Mouse (Mus musculus) lung, postnatal 36 days (tissue): Measurements from ENCODE around the gene Edem1.

Source experiments
- DNase-seq: peaks from one replicate; pipeline ENCODE4 v3.0.0; 2022; ENCODE audit warnings: mixed read lengths

The Edem1 gene

GRCm38 (mm10) chr6:108828234-108828868 is at the start of gene Edem1:
TSS of gene Edem1 (plus strand) at chr6:108828641.
- DNase-seq, result peak; percentile 99

- DNase-seq, result peak; percentile 56
Measured at GRCm38 (mm10) chr6:108781865-108782264, 46.6 kb upstream of the Edem1 start.

- DNase-seq, result peak; percentile 97
Measured at GRCm38 (mm10) chr6:108782526-108783183, 45.8 kb upstream of the Edem1 start, which contains the start of gene Arl8b. TSS of gene Arl8b (plus strand) at chr6:108783099.

- DNase-seq, result peak; percentile 36
Measured at GRCm38 (mm10) chr6:108783184-108783881, 45.1 kb upstream of the Edem1 start.

GRCm38 (mm10) chr6:108784056-108784455 is 44.4 kb upstream of the Edem1 start:
- peak; percentile 81 for DNase-seq

GRCm38 (mm10) chr6:108784796-108785195 is 43.6 kb upstream of the Edem1 start:
- no peak for DNase-seq

- no peak for DNase-seq
Measured at GRCm38 (mm10) chr6:108785551-108785950, 42.9 kb upstream of the Edem1 start.

- no peak for DNase-seq
Measured at GRCm38 (mm10) chr6:108791498-108791897, 36.9 kb upstream of the Edem1 start.

GRCm38 (mm10) chr6:108795912-108796311 is 32.5 kb upstream of the Edem1 start:
- DNase-seq, result no peak

GRCm38 (mm10) chr6:108796706-108797105 is 31.7 kb upstream of the Edem1 start:
- peak; percentile 75 for DNase-seq

DNA sequence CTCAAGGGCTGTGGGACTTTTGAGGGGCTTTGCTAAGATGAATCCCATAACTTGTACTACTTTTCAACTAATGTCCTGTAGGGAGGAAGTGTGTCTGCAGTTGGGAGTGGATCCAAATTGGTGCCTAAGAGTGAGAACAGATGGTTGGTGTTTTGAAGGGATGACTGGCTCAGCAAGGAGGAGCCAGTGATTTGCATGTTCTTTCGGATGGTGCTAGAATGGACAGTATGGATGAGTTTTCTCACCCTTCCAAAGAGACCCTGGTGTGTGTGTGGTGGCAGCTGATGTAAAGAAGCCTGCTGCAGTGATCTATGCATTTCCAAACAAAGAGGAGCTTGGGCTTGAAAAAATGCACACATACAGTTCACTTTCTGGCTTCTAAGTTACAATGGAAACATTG is 23.2 kb upstream of the Edem1 start:
- no peak for DNase-seq

DNA sequence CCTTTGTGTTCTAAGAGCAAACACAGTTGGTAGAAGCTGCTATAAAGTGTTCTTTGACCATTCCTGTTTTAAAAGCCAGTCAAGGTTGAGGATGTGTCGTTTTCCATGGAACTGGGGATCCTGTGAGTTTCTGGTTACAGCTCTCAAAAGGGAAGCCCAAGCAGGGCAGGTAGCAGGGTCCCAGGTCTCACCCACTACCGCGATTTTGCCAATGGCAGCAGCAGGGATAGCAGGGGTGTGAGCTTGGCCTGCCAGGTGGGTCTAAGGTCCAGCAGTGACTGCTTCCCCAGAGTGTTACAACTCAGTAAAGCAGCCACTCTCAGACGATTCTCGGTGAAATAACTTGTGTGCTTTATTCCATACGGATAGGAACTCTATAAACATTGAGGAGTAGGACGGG is 22.6 kb upstream of the Edem1 start:
- DNase-seq, result no peak

- DNase-seq, result no peak
Measured at GRCm38 (mm10) chr6:108807446-108807845, 21.0 kb upstream of the Edem1 start.

DNA sequence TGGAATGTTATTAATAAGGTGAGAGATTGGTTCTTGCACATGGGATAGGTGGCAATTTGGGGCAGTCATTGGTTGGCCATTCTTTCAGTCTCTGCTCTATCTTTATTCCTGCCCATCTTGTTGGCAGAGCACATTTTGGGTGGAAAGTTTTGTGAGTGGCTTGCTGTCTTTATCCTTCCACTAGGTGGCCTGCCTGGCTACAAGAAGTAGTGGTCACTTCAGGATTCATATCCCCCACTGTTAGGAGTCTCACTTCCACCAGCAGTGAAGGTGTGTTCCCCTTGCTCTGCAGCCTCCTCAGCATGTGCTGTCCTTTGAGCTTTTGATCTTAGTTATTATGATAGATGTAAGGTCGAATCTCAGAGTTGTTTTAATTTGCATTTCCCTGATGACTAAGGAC is 19.7 kb upstream of the Edem1 start:
- no peak for DNase-seq

GRCm38 (mm10) chr6:108810237-108810636 is 18.2 kb upstream of the Edem1 start:
- DNase-seq, result no peak

- no peak for DNase-seq
Measured at GRCm38 (mm10) chr6:108812134-108812533, 16.3 kb upstream of the Edem1 start.

- no peak for DNase-seq
Measured at GRCm38 (mm10) chr6:108817510-108817909, 10.9 kb upstream of the Edem1 start.

GRCm38 (mm10) chr6:108824816-108825545 is 3.5 kb upstream of the Edem1 start:
- peak; percentile 51 for DNase-seq

DNA sequence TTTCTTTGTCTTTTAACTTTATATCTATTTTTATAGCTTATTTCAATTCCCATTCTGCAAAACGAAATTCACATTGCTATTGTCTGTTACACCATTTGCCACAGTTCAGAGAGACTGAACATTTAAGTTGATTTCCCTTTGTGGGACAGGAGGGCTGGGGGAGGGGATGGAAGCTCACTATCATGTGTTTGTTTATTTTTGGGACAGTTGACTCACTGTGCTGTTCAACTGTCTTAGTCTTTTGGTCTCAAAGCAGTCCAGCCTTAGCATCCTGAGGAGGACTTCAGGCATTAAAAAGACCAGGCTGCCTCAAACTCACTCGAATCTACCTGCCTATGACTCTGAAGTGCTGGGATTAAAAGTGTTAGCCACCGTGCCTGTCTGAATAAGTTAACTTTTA is 2.4 kb upstream of the Edem1 start:
- DNase-seq, result no peak

GRCm38 (mm10) chr6:108827336-108827920 is 1.0 kb upstream of the Edem1 start:
- no peak for DNase-seq

GRCm38 (mm10) chr6:108828872-108829271 is 431 bp downstream of the Edem1 start:
- DNase-seq, result peak; percentile 22
